Mouse (Mus musculus): ENCODE results near the gene Uqcc1.
A peak's percentile ranks its signal among the peaks of the same experiment; 100 is the strongest.

Uqcc1 gene

GRCm38 (mm10) chr2:155814829-155815228 lies 115.3 kb downstream of the Uqcc1 start:
- DNase-seq (ENCODE audit: low spot score): no peak

- DNase-seq (ENCODE audit: low spot score): no peak
Observed at GRCm38 (mm10) chr2:155812637-155813036, 117.5 kb downstream of the Uqcc1 start.

GRCm38 (mm10) chr2:155811821-155812396 lies 118.2 kb downstream of the Uqcc1 start:
- DNase-seq (ENCODE audit: low spot score): no peak

GRCm38 (mm10) chr2:155809620-155810019 lies 120.5 kb downstream of the Uqcc1 start:
- DNase-seq (ENCODE audit: low spot score): no peak

GRCm38 (mm10) chr2:155807408-155807807 lies 122.7 kb downstream of the Uqcc1 start:
- DNase-seq (ENCODE audit: low spot score): no peak

GRCm38 (mm10) chr2:155806548-155806947 lies 123.6 kb downstream of the Uqcc1 start:
- DNase-seq (ENCODE audit: low spot score): peak; percentile 55

GRCm38 (mm10) chr2:155805925-155806255 lies 124.2 kb downstream of the Uqcc1 start:
- no peak for DNase-seq (ENCODE audit: low spot score)

GRCm38 (mm10) chr2:155805231-155805924 lies 124.7 kb downstream of the Uqcc1 start:
- DNase-seq (ENCODE audit: low spot score): peak; percentile 36

- DNase-seq (ENCODE audit: low spot score): no peak
Observed at GRCm38 (mm10) chr2:155804053-155804452, 126.1 kb downstream of the Uqcc1 start.

GRCm38 (mm10) chr2:155802761-155803160 lies 127.3 kb downstream of the Uqcc1 start:
- no peak for DNase-seq (ENCODE audit: low spot score)

GRCm38 (mm10) chr2:155798613-155799012 lies 131.5 kb downstream of the Uqcc1 start:
- no peak for DNase-seq (ENCODE audit: low spot score)

Data from ovary, adult 18-20 months (tissue).